Mouse (Mus musculus): ENCODE measurements around the gene Ceacam1.

DNA sequence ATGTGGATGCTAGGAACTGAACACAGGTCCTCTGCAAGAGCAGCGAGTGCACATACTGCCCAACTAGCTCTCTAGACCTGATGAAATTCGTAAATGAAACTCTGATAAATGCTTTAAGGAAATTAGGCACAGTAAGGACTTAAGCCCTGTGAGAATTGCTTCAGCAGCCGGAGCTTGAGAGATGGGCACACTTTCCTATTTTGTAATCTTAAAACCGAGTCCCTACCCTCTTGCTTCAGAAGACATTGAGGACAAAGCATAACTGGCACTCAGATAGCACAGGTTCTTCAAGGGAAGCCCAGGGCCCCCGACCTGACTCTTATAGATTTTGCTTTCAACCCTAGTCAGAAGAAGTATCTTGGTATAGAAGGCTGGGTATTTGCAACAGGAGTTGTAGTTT lies 50.3 kb downstream of the Ceacam1 start:
- TF ChIP-seq CTCF (IDR thresholded peaks at IDR 0.05; ENCODE audit: control insufficient read depth, insufficient read depth, low read length) (no peak), POLR2A (IDR thresholded peaks at IDR 0.05; ENCODE audit: borderline replicate concordance, control insufficient read depth, low read depth, low read length) (no peak)

Data from bone marrow, adult 2 months (tissue).